Mouse (Mus musculus) heart, adult 18-20 months (tissue): ENCODE measurements around the gene Pald1. TPM values are rescaled to one million over a fixed set of nuclear protein-coding genes. Genes with fewer than 3 reads are reported as not detected.

Experiments
- DNase-seq, 2 experiments: peaks; one replicate each; pipeline ENCODE4 v3.0.0; 2021 to 2022; ENCODE audit warnings: mixed read lengths in 1 of 2
- total RNA-seq, 2 experiments: library from RNA; stranded (reverse); gene quantifications; 2 replicates each; pipeline ENCODE4 v1.2.3; 2021

Pald1 gene
- total RNA-seq, 2 experiments from 2014 or later, result 16.0 to 16.2 TPM

DNA sequence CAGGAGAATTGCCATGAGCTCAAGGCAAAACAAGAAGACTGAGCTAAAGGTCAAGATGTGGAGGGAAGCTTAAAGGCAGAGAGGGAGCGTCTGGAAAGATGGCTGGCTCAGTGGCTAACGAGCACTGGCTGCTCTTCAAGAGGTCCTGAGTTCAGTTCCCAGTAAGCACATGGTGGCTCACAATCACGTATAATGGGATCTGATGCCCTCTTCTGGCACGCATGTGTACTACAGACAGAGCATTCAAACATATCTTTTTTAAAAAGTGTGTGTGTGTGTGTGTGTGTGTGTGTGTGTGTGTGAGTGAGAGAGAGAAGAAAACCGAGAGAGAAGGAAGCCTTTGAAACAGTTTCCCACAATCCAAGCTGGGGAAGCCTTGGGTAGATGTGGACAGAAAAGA lies 19.1 kb upstream of the Pald1 start:
- DNase-seq, result no peak

DNA sequence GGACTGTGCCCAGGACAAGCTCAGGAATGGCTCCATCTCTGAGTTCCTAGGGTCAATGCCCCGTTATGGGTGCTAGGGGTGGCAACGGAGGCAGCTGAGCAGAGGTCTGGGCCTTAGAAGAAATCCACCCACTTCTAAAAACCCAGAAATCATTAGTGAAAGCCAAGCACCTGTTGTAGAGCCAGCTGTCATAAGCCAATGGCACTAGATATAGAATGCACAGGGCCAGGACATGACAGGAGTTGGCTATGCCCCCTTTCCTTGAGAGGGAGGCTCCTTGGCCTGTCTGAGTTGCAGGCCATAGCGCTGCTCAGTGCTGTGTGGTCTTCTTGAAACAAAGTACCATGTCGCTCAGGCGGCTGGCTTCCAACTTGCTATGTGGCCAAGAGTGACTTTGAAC lies 17.1 kb upstream of the Pald1 start:
- no peak for DNase-seq

GRCm38 (mm10) chr10:61399156-61399734 lies 15.9 kb upstream of the Pald1 start:
- DNase-seq, result peak; percentile 74 to 85

GRCm38 (mm10) chr10:61398125-61398524 lies 14.8 kb upstream of the Pald1 start:
- no peak for DNase-seq

DNA sequence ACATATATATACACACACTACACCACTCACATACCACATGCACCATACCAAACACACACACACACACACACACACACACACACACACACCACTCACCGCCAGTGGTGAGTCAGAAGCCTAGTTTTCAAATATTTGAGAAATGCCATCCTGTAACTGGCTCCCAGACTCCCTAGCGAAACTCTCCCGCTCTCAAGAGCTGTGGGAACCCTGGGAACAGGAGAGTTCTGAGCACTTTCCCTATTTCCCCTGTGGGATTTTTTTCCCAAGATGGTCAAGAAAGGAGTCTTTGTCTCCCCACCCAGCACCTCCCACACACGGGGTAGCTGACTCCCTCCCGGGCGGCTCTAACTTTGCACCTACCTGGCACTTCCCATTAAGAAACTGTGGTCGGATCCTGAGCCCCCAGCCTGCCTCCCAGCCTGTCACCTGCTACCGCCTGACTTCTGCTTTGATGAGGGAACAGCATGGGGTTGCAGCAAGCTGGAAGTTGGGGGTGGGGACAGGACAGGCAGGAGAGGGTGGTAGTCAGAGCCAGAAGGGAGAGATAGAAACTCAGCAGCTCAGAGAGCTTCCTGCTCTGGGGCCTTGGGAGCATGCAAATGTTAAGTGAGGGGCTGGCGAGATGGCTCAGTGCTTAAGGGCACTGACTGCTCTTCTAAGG lies 11.3 kb upstream of the Pald1 start:
- no peak for DNase-seq

DNA sequence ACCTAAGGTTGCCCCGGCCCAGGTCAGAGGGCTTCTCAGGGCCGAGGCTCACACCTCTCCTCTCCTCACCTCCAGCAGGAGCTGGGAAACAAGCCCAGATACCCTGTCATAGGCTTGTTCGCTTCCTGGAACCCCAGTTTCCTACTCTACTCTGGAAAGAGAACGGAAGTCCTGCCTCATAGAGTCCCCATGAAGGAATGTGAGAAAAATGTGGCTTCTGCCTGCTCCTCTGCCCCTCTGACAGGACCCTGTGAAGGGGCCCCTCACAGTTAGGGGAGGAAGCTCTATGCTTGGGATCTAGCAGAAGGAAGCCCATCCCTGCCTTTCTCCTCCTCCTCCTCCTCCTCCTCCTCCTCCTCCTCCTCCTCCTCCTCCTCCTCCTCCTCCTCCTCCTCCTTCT lies 9.3 kb upstream of the Pald1 start:
- DNase-seq, result no peak

DNA sequence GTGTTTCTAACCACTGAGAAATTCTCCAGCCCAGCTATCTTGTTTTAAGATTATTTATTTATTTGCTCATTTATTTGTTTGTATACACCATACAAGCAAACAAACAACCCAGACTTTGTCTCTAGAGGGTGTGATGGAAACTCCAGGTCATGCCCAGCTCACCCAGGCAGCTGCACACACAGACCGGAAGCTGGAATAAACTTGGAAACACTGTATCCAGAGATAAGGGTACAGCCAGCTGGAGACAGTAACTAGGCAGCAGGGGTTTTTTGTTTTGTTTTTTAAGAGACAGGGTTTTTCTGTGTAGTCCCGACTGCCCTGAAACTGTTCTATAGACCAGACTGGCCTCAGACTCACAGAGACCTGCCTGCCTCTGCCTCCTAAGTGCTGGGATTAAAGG lies 6.8 kb upstream of the Pald1 start:
- peak in 1 of 2 experiments; percentile 39 for DNase-seq

DNA sequence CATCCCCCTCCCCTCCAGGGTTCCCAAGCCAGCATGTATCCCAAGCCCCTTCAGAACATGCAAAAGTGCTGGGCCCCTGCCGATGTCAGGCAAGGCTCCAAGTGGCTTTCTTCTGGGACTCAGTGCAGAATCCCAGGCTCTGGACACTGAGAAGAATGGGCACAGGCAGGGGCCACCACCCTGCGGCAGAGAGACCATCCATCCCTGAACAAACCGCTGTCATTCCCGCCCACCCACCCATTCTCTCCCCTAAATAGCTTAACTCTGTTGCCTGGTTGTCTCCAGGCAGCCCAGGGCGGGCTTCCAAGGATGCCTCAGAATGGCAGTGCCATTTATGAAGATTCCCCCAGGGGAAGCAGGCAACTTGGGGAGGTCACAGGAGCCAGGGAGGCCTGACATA lies 5.7 kb upstream of the Pald1 start:
- DNase-seq, result no peak

- DNase-seq, result peak in 1 of 2 experiments; percentile 15
These were observed 3.0 kb upstream of the Pald1 start for GRCm38 (mm10) chr10:61386284-61386683.

GRCm38 (mm10) chr10:61385174-61385573 lies 1.8 kb upstream of the Pald1 start:
- DNase-seq, result no peak

DNA sequence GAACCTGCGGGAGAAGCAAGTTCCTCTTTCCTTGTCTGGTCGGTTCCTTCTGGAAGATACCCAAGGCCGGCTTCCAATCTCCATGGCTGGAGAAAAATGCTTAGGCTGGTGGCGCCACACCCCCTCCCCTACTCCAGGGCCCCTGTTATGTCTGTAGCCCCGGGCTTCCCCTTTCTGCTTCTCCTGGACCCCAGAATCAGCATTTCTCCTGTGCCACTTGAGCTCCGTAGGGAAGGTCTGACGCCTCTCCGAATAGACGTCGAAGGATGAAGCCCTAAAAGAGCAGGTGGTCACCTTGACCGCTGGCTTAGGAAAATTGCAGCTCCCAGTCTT lies 351 bp upstream of the Pald1 start:
- no peak for DNase-seq

DNA sequence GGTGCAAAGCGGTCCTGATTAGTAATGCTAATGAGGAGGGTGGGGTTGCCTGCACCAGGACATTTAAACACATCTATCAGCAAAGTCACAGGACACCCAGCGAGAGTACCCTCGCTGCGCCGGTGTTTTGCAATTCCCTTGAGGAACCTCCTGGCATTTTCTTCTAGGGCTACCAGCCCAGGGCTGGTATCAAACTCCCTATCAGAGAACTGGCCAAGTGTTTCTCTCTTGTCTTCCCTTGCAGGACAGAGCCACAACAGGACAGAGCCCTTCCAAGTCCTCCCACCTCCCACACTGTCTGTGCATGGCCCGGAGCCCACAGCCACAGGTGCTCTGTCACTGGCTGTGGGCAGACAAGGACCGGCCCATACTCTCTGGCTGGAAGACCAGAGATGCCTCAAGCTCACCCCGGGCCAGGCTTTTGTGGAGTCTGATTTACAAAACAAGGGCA lies 1.0 kb downstream of the Pald1 start:
- peak; percentile 25 to 61 for DNase-seq

- DNase-seq, result peak in 1 of 2 experiments; percentile 69
These were observed 1.5 kb downstream of the Pald1 start for GRCm38 (mm10) chr10:61381823-61382222.

- peak; percentile 79 to 81 for DNase-seq
These were observed 3.1 kb downstream of the Pald1 start for GRCm38 (mm10) chr10:61380186-61380585.

DNA sequence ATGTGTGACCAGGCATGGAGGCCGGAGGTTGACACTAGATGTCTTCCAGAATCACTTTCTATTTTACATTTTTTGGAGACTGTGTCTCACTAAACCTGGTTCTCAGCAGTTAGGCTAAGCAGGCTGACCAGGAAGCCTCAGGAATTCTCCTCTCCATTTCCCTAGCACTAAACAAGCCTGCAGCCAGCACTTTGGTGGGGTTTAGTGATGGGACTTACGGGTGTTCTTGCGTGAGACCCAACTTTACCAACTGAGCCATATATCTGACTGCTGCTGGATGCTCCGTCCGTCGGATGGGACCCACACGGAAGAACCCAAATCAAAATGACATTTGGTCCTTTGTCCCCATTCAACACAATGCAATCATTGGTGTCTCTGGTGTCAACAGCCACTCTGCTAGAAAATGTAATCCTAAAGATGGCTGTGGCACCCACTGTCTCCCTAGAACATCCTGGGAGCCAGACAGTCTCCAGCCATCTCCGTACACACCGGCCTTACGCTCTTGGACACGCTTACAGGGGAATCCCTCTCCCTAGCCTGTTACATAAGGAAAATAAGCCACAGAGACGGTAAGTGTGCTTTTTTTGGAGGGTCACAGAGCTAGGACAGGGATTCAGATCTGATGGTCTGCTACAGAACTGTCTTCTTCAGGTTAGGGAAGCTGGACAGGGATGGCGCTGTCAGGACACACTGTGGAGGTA lies 3.8 kb downstream of the Pald1 start:
- no peak for DNase-seq

DNA sequence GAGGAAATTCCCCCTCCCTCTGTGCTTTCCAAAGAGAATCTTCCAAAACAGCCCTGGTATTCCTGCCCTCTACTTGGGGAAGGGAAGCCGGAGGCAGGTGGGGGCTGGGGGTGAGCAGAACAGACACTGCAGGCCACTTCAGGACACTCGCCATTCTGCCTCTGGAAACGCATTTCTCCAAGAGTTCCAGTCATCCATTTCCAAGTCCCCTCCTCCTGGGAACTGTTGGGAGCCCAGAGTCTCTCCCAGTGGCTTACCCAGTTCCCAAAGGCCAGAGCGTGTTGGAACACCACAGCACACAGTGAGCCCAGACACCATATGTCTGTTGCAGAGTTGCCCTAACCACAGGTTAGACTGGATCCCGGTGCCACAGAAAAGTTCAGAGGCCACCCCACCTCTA lies 4.6 kb downstream of the Pald1 start:
- DNase-seq, result peak in 1 of 2 experiments; percentile 43

DNA sequence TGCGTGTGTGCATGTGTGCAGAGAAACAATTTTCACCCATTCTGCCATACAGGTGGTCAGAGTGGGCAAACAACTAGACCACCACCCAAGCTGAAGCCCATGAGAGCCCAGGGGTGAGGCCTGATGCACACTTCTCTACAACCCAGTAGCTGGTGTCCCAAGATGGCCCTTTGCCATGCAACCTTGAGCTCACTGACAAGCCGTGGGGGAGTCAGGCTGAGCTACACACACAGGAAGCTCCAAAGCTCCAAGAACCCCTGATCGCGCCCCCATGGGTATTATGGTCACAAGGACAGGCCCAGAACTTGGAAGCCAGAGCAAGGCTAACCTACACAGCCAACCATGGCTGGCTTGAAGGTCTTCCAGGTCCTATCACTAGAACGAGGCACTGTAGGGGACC lies 5.3 kb downstream of the Pald1 start:
- peak in 1 of 2 experiments; percentile 27 for DNase-seq

- DNase-seq, result peak in 1 of 2 experiments; percentile 42
These were observed 8.4 kb downstream of the Pald1 start for GRCm38 (mm10) chr10:61374771-61375481.

- peak in 1 of 2 experiments; percentile 71 for DNase-seq
These were observed 9.3 kb downstream of the Pald1 start for GRCm38 (mm10) chr10:61374076-61374475.

DNA sequence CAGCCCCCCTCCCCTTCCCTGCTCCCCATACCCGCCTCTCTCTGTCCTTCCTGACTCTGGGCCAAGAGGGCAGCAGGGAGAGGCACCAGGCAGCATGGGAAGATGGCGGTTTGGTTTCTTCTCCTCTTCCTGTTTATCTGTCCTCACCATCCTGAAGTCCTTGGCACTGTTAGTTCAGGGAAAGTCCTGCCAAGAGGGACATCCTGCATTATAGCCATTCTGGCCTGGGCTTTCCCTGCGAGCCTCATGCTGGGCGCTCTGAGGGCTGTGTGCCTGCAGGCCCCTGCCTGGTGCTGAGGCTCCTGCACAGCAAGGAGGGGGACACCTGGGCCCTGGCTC lies 10.8 kb downstream of the Pald1 start:
- peak in 1 of 2 experiments; percentile 50 for DNase-seq

- DNase-seq, result no peak
These were observed 11.3 kb downstream of the Pald1 start for GRCm38 (mm10) chr10:61371884-61372584.

- peak; percentile 75 to 86 for DNase-seq
These were observed 12.9 kb downstream of the Pald1 start for GRCm38 (mm10) chr10:61370273-61370979.
